Mouse (Mus musculus) liver, postnatal 0 days (tissue): Measurements from ENCODE around the gene Phb.

Experiments
- CTCF ChIP-seq: sonication (generic); IDR thresholded peaks from 2 replicates; pipeline ENCODE4 v1.5.1; 2016; ENCODE audit warnings: antibody characterized with exemption, low read depth
- EP300 ChIP-seq: IDR thresholded peaks from 2 replicates; pipeline ENCODE4 v1.6.1; 2016; ENCODE audit warnings: antibody characterized with exemption, low read depth, mild to moderate bottlenecking

GRCm38 (mm10) chr11:95698541-95698940, 31.8 kb downstream of the Phb start:
- TF ChIP-seq CTCF (no peak), EP300 (no peak)
